Mouse (Mus musculus) adrenal gland (tissue): ENCODE data around the gene Babam1.

ENCODE experiments used
- intact Hi-C: fragments of 180-260 bp; cut with DNase I; formaldehyde crosslinking; loops from one replicate; pipeline ENCODE4 v1.15.1; 2025
- long read RNA-seq, 2 experiments: library from polyadenylated mRNA; unstranded; transcript quantifications; one replicate each; pipeline ENCODE4 v2.0.0; 2020; ENCODE audit warnings: borderline replicate concordance in 1 of 2; ENCODE audit not compliant: insufficient replicate concordance in 1 of 2

Gene Babam1
- long read RNA-seq, experiment 1, transcript Babam1-201 (9 exons, 1,433 nt), result major isoform, 76 of 99 reads
- long read RNA-seq, experiment 1, partial matches to known transcripts, result 4 of 99 reads
- long read RNA-seq, experiment 1, other reads (novel, unspliced or antisense), result 19 of 99 reads
- long read RNA-seq, experiment 2, transcript Babam1-201 (9 exons, 1,433 nt), result major isoform, 101 of 129 reads
- long read RNA-seq, experiment 2, partial matches to known transcripts, result 8 of 129 reads
- long read RNA-seq, experiment 2, other reads (novel, unspliced or antisense), result 20 of 129 reads

DNA sequence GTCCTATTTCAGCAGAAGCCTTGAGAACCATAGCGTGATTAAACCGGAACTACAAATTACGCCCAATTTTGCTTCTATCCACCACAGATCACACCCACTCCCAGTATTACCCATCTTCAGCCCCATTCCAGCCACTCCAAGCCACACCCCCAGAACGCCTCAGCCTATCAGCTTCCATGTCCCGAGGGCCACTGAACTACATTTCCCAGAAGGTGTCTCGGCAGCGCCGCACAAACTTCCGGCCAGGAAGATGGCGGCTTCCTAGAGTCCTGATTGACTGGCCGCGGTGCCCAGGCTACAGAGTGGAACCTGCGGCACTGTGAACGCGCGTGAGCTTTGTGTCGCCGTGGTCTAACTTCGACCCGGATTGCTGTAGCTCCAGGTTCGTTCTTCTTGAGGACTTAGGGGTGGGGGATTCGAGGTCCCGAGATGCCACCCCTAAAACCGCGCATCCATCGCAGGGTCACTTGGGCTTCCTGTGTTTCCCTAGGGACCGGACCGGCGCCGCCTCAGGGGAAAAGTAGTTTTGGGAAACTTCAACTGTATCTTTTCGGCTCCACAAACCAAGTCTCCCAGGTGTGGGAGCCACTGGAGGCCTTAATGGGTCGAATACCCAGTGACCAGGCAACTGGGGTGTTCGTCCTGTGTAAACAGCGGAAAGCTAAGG is at the start of gene Babam1:
Babam1 (plus strand) TSS at position 223 of the 667 bp plus-strand sequence.
- intact Hi-C loops, result no loop called here

DNA sequence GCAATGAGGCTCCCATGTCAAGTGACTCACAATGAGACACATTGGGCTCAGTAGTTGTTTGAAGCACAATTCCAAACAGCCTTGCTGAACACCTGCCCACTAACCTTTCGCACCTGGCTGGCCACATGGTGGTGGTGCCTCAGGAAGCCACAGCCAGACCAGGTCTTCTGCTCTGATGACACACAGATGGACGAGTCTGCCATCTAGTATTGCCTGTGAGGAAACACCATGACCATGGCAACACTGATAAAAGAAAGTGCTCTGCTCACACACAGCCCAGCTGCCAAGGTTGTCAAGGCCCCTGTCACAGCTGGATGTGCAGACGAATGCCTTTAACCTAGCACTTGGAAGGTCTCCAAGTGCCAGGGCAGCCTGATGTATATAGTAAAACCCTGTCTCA is 45.5 kb upstream of the Babam1 start:
- intact Hi-C loops, result no loop called here

DNA sequence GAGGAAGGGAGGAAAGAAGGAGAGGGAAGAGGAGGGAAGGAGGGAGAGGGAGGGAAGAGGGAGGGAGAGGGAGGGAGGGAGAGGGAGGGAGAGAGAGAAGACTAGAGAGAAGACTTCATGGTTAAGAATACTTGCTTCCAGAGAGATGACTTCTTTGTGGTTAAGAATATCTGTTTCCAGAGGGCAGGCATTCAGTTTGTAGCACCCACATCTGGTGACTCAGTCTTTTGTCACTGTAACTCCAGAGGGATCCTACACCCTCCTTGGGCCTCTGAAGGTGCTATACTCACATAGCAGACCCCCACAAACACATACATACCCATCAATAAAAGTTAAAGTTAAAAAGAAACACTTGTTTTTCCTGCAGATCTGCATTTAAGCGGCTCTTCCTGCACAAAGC is 45.1 kb upstream of the Babam1 start:
- intact Hi-C loops, result no loop called here

DNA sequence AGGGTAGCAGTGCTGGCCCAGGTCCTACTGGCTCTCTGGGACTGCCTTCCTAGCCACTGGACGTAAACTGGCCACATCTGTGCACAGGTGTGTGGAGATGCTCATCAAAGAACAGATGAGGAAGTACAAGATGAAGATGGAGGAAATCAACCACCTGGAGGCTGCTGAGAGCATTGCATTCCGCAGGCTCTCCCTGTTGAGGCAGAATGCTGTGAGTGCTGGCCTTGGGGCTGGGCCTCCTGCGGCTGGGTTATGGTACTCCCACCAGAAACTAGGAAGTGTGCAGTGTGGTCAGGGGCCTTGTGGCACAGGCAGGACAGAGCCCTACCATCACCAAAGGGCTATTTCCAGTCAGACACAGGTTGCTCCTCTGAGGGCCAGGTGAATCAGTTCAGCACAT is 38.6 kb upstream of the Babam1 start:
- intact Hi-C loops, result loop anchor here (5.0 kb wide), 1 partner anchor 136 kb away; no protein-coding TSS in a partner anchor

DNA sequence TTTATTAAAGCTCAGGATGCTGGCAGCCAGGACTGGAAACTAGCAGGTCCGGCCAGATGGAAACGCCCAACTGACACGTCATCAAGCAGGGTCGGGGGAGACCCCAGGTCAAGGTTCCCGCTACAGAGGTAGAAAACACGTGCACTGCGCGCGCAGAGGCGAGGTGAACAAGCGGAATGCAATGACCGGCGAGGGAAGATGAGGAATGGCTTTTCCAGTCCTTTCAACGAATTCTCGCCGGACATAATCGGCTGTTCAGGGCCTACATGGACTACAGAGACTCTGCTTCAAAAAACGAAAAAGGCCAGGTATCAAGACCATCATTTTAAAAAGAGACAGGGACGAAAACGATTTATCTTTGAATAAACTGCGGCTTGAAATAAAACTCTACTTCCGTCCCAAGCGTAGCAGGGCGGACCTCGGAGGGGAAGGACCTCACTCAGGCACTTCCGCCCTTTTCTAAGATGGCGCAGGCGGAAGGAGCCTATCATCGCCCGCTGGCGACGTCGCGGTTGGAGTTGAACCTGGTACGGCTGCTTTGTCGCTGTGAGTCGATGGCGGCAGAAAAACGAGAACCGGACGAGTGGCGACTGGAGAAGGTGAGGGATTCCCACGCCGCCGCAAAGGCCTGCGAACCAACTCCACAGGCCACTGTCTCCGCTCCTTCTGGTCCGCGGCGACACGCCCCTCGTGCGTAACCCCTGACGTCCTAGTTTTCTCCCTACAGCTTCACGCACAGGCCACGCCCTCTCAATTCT is 29.7 kb upstream of the Babam1 start, which contains the start of gene Use1:
Use1 (plus strand) TSS at position 78 of the 758 bp plus-strand sequence.
- intact Hi-C loops, result loop anchor here (2.0 kb wide), 1 partner anchor 40 kb away; the partner anchor contains the start of gene Ankle1

DNA sequence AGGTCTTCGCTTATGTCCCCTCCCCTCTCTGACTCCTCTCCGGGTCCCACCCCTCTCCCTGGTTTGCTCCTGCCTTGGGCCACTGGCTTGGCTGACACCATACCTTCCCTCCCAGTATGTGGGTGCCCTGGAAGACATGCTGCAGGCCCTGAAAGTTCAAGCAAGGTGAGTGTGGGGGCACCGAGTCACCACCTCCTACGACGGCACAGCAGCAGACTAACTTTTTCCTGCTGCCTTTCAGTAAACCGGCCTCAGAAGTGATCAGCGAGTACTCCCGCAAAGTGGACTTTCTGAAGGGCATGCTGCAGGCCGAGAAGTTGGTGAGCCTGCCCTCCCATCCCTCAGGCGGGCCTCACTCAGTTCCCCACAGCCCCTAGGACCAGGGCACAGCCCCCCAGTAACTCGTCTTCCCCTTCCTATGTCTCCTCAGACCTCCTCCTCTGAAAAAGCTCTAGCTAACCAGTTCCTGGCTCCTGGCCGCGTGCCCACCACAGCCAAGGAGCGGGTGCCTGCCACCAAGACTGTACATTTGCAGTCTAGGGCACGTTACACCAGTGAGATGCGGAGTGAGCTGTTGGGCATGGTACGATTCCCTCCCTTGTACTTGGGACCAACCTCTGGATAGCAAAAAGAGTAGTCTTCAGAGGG is 29.0 kb upstream of the Babam1 start:
- intact Hi-C loops, result loop anchor here (2.0 kb wide), 1 partner anchor 39 kb away; the partner anchor contains the start of gene Ankle1

DNA sequence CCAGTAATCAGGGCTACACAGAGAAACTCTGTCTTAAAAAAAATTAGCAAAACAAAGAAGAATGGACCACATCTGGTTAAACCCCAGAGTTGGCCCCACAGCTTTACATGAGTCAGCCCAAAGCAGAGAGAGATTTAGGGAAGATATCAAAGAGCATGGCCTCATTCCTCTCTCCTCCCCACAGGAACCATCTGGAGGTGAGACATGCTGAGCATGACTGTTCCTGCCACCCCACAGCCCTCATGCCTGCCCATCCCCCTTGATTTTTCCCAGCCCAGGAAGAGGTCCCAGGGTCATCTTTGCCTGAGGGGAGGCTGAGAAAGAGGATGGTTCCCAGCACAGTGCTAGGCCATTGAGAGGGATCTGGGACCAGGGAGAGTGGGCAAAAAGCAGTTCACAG is 28.3 kb upstream of the Babam1 start:
- intact Hi-C loops, result no loop called here

DNA sequence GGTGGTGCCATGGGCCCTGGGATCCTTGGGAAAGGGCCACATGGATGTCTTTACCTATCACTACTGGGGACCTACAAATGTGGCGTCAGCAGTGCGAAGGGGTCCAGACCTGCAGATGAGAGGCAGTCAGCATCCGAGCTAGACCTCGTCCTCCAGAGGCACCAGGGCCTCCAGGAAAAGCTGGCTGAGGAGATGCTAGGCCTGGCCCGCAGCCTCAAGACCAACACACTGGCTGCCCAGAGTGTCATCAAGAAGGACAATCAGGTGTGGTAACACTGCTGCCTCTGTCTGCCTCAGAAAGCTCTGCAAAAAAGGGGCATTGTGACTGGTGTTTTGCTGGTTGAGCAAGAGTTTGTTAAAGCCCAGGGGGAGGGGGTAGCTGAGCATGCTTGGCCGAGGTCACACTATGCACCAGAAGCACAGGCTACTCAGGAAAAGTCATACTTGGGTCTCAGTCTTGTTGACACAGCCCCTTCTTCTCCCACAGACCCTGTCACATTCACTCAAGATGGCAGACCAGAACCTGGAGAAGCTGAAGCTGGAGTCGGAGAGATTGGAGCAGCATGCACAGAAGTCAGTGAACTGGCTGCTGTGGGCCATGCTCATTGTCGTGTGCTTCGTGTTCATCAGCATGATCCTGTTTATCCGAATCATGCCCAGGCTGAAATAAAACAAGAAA is 27.5 kb upstream of the Babam1 start:
- intact Hi-C loops, result no loop called here

DNA sequence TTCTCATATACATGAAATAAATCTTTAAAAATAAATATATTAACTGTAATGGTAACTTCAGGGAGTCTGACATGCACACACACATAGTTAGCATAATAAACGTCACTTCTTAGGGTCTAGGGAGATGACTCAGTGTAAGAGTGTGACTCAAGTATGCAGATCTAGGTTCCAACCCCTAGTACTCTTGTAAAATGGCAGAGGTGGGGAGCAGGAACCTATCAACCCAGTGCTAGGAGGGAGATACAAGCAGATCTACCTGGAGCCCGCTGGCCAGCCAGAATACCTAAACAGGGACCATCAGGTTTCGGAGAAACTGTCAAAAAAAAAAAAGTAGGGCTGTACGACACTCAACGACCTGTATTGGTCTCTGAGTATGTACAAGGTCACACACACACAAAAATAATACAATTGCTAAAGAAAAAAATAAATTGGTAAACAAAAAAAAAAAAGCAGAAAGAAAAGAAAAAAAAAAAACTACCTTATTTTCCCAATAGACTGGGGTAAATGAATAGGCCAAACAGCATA is 25.9 kb upstream of the Babam1 start:
- intact Hi-C loops, result no loop called here

DNA sequence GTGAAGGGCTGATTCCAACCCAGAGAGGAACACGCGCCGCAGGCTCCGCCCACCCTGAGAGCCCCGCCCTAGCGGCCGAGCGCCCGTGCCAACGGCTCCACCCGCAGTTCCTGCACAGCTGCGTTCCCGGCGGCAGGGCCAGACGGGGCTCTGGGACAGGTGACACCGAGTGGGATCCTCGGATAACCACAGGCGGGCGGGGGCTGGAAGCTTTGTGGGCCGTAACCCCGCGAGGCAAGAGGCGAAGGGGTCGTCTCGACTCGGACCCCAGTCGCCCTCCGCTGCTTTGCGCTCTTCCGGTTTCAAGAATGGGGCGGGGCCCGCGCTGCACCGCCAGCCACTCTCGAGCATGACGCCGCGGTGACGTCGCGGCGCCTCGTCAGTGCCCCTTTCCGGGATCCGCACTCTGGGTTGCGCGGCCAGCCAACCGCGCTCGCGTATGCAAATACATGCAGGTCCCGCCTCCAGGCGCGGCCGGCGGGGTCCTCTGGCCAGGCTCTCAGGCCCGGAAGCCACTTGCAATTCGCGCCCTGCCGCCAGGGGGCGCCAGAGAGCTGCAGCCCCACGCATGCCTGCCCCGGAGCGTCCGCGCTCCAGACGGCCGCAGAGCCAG is 25.3 kb upstream of the Babam1 start, which contains the start of gene Ocel1:
Ocel1 (plus strand) TSS at position 63 of the 613 bp plus-strand sequence.
- intact Hi-C loops, result no loop called here

DNA sequence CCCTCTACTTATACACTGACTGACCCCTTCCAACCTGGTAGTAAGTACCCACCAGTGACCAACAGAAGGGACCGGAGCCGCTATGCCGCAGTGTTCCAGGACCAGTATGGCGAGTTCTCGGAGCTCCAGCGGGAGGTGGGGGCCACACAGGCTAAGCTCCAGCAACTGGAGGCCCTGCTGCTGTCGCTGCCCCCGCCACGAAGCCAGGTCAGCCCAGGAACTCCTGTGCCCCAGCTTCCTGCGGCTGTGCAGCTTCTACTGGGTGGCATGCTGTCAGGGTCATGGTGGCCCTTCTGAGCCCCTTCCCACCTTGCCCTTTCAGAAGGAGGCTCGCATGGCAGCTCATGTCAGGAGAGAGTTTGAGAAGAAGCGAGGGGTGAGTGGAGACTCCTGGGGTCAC is 24.2 kb upstream of the Babam1 start:
- intact Hi-C loops, result no loop called here

DNA sequence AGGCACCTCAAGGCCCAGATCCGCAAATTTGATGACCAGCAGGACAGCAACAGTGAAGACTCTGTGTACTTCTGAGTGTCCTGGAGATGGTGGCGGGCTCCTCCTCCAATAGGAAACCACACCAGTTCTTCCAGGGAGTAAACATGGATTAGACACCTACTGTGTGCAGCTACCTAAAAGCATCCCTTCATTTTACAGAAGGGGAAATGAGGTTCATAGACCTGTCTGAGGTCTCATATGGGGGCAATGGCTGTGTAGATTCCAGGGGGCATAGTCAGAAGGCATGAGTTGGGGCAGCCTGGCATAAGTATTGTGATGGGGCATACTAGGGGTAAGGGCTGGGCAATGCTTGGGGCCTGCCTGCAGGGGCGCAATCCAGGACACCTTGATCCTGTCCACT is 23.7 kb upstream of the Babam1 start:
- intact Hi-C loops, result no loop called here

DNA sequence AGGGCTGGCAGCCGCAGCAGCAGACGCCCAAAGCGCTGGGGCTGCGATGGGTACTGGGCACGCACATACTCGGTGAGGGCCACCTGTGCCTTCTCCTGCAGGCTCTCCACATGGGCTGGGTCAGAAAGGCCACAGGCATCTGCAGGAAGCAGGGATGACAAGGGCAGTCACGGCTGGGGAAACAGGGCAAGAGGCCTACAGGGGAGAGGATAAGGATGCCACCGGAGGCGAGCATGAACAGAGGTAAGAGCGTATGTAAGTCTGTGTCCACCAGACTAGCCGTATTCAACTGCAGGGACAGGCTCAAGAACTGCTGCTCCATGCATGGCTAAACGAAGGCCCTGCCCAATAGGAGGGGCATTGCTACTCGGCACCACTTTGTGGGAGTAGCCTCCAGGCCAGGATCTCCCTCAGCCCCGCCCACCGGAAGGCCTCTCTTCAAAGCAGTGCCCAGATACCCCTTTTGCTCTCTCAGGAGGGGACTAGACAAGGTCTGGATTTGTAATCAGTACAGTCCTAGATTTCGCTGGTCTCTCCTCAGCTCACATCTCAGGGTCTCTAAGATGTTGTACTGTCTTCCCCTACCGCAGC is 21.9 kb upstream of the Babam1 start:
- intact Hi-C loops, result no loop called here

DNA sequence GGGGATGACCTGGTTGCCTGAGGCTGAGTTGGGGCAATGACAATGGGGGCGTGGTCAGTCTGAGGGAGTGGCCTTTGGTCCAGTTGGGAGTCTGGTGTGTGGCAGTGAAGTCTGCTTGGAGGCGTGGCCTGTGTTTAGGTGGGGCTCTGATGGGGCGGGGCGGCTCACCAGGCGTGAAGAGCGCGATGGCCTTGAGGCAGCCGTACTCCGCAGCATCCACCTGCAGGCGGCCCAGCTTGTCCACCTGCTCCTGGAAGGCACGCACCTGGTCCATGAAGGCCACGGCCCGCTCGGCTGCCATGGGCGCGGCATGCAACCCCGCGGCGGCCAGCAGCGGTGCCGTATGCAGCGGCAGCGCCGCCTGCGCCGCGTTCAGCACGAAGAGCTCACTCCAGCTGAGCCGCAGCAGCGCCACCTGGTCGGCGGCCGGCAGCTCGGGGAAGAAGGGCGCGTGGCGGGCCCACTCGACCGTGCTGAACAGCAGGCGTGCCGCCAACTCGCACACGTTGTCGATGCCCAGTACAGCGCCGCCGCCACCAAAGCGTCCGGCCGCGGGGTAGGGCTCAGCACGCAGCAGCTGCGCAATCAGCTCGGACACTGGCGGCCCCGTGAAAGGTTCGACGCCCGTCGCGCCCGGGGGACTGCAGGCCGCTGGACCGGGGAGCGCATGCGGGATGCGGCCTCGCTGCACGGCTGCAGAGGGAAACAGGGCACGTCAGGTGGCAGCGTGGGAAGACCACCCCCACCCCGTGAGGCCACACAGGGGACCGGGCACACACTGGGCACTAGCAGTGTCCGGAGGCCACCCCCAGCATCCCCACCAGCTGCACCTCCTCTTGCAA is 20.9 kb upstream of the Babam1 start:
- intact Hi-C loops, result no loop called here

DNA sequence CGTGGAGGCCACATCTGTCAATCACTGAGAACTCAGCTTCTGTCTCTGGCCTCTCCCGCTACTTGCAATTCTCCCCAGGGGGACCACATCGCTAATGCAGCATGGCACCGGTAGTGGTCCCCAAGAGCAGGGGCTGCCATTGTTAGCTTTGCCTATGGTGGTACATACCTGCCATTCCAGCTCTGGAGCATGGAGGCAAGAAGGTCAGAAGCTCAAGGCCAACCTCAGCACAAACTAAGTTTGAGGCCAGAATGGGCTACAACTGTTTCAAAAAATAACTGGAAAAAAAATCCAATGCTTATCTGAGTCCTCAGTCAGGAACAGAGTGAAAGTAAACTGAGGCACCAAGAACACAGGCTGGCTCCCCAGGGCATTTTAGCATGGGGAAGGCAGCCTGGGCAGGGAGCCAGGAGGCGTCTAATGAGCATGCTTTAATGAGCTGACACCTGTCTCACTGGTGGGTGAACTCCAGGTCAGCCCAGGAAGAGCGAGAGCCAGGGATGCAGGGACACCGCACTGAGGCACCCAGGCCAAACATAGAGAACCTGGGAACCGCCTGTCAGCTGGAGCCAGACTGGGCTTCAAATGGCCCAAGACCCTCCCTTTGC is 20.1 kb upstream of the Babam1 start:
- intact Hi-C loops, result no loop called here

DNA sequence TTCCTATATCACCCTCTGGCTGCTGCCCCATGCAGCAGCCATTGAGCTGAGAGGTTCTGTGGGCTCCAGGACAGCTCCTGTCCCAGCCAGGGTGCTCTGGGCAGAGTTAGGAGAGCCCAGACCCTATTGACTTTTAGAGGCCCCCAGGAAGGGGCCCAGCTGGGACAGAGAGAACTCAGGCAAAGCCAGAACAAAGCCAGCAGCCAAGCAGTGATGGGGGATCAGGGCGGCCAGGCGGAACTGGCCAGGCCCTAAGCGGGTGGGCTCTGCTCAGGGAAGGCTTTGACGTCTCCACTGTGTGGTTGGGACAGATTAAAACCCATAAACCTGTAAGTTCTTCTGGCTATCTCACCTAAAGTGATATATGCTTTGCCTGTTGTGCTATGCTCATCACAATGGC is 17.7 kb upstream of the Babam1 start:
- intact Hi-C loops, result no loop called here

DNA sequence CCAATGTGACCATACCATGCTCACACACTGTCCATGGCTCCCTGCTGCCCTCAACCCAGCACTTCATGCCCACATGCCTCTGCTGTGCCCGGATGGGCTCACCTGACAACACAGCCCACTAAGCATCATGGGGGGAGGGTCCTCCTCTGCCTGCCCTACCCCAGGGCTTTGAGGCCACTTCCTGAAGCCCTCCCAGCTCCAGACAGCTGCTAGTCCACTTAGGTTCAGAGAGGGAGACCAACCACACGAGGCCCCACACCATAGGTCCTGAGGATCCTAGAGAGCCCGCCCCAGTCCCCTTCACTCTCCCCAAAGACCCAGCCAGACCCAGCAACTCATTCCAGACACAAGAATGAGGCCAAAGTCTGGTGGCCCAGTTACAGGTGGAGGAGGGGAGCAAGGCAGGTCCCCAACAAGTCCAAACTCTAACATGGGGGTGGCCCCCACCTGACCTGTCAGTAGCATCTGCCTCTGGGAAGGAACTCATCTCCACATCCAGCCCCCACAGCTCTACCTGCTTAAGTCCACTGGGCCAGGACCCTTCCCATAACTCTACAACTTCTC is 17.1 kb upstream of the Babam1 start:
- intact Hi-C loops, result no loop called here
